Mouse (Mus musculus) cerebellum, adult 2 months (tissue): ENCODE results near the gene Mtmr6. TPM values are rescaled to one million over a fixed set of nuclear protein-coding genes. Genes with fewer than 3 reads are reported as not detected.

Experiments
- DNase-seq, 2 experiments: peaks; one replicate each; pipeline ENCODE4 v3.0.0; 2021
- H3K27ac ChIP-seq: fragments of 200-500 bp; 2 replicates; pipeline ENCODE4 v1.5.1; 2012; ENCODE audit warnings: low read length, control low read depth, inconsistent platforms; ENCODE audit not compliant: insufficient read depth
- H3K27me3 ChIP-seq: fragments of 200-500 bp; 2 replicates; pipeline ENCODE4 v1.6.1; 2012; ENCODE audit warnings: inconsistent platforms, mild to moderate bottlenecking, low read length, moderate library complexity; ENCODE audit not compliant: control insufficient read depth, insufficient read depth
- H3K4me1 ChIP-seq: fragments of 200-500 bp; 2 replicates; pipeline ENCODE4 v1.6.1; 2011; ENCODE audit warnings: low read length; ENCODE audit not compliant: control insufficient read depth, insufficient read depth
- H3K4me3 ChIP-seq: fragments of 200-500 bp; replicated peaks from 2 replicates; pipeline ENCODE3; 2011; ENCODE audit warnings: mild to moderate bottlenecking, low read depth, low read length, control low read depth; ENCODE audit not compliant: insufficient read depth
- CTCF ChIP-seq: fragments of 200-500 bp; IDR thresholded peaks from 2 replicates; pipeline ENCODE4 v1.5.1; 2011; ENCODE audit warnings: low read depth, mild to moderate bottlenecking, control low read depth, low read length, moderate library complexity, borderline replicate concordance; ENCODE audit not compliant: insufficient read depth
- POLR2A ChIP-seq: fragments of 200-500 bp; IDR thresholded peaks from 2 replicates; pipeline ENCODE4 v1.6.1; 2011; ENCODE audit warnings: low read length, control low read depth, borderline replicate concordance; ENCODE audit not compliant: insufficient read depth
- WGBS: fragments of 180-500 bp; shearing (Covaris S2); methylation state at CpG from one replicate; pipeline ENCODE4 v1.1.7; 2018; 5-methylcytosine and 5-hydroxymethylcytosine counted together
- polyA plus RNA-seq: library from polyadenylated mRNA; depleted of rRNA; stranded (reverse); fragments of >200 nt; gene quantifications from 2 replicates; pipeline ENCODE4 v1.2.3, GENCODE M21; 2012

Gene Mtmr6
- polyA plus RNA-seq, 1 experiment, result 90.5 TPM

- Histone ChIP-seq H3K27ac (peak overlapping the region; percentile 89), H3K4me3 (peak overlapping the region; percentile 94), H3K4me1 (peaks cover 7% of the 10 kb centered on the region), H3K27me3 (no peaks in the 10 kb centered on the region)
- peak in 1 of 2 experiments; percentile 46 for DNase-seq
- TF ChIP-seq CTCF (no peak), POLR2A (no peak)
- 3% methylated on average over 15 of the region's 15 CpGs for WGBS
Observed at GRCm38 (mm10) chr14:60252004-60253000, 12.7 kb upstream of the Mtmr6 start.

- no peak overlapping the region for H3K4me3 ChIP-seq
- H3K27ac ChIP-seq, result no peak overlapping the region
- no peaks in the 10 kb centered on the region for H3K27me3 ChIP-seq
- peaks cover 7% of the 10 kb centered on the region for H3K4me1 ChIP-seq
- TF ChIP-seq POLR2A, result no peak
- TF ChIP-seq CTCF, result no peak
- WGBS, result 86% methylated on average over 3 of the region's 3 CpGs
- no peak for DNase-seq
Observed at GRCm38 (mm10) chr14:60253466-60253865, 11.6 kb upstream of the Mtmr6 start.

DNA sequence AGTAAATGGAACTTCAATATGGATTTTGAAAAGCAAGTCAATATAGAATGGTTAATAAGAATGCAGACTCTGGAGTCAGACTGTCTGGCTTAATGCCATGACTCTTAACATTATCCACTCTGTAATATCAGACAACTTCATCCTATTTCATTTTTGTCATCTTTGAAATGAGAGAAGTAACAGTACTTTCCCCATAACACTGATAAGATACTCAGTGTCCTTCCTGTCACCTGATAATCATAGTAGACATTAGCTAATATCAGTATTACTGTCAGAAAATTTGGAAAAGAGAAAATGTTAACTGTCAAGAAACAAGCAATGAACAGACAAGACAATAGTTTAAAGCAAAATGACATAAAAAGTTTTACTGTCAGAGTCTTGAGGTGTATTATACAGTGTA, 10.3 kb upstream of the Mtmr6 start:
- no peak overlapping the region for H3K27ac ChIP-seq
- peaks cover 5% of the 10 kb centered on the region; the same call in 1 of the 2 replicates for H3K4me1 ChIP-seq
- TF ChIP-seq POLR2A, result no peak
- TF ChIP-seq CTCF, result no peak
- H3K27me3 ChIP-seq, result no peaks in the 10 kb centered on the region
- DNase-seq, result no peak
- no peak overlapping the region for H3K4me3 ChIP-seq

DNA sequence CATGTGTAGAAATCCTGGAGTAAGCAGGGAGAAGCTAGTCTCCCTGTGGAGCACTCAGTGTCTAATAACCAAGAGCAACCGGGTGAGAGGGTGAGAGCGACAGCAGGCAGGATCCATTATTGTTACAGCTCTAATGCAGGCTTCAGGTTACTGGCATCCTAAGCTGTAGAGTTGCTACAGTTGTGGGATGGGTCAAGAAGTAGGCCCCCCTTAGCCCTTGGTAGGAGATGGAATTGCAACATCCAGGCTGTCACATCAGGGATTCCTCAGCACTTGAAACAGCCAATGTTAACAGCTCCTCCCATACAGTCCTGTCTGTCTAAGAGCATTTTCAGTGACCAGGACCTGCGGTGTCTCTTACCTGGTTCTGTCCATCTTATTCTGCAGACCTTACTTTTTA, 8.7 kb upstream of the Mtmr6 start:
- TF ChIP-seq POLR2A (no peak), CTCF (no peak)
- Histone ChIP-seq H3K27me3 (no peaks in the 10 kb centered on the region), H3K4me1 (peaks cover 5% of the 10 kb centered on the region; the same call in 1 of the 2 replicates), H3K27ac (no peak overlapping the region), H3K4me3 (no peak overlapping the region)
- DNase-seq, result no peak
- 41% methylated on average over 3 of the region's 3 CpGs for WGBS

GRCm38 (mm10) chr14:60257101-60257500, 7.9 kb upstream of the Mtmr6 start:
- 88% methylated on average over 4 of the region's 4 CpGs for WGBS
- H3K4me1 ChIP-seq, result peaks cover 5% of the 10 kb centered on the region; the same call in 1 of the 2 replicates

GRCm38 (mm10) chr14:60257851-60258250, 7.2 kb upstream of the Mtmr6 start:
- H3K4me1 ChIP-seq, result no peaks in the 10 kb centered on the region
- DNase-seq, result no peak
- 93% methylated on average over 1 of the region's 1 CpGs for WGBS
- H3K4me3 ChIP-seq, result no peak overlapping the region
- no peak for TF ChIP-seq CTCF
- no peak for TF ChIP-seq POLR2A
- H3K27ac ChIP-seq, result no peak overlapping the region
- H3K27me3 ChIP-seq, result no peaks in the 10 kb centered on the region

More at GRCm38 (mm10) chr14:60257101-60257500, 7.9 kb upstream of the Mtmr6 start:
- no peaks in the 10 kb centered on the region for H3K27me3 ChIP-seq
- no peak for DNase-seq
- no peak overlapping the region for H3K4me3 ChIP-seq
- no peak overlapping the region for H3K27ac ChIP-seq
- TF ChIP-seq CTCF, result no peak
- no peak for TF ChIP-seq POLR2A

DNA sequence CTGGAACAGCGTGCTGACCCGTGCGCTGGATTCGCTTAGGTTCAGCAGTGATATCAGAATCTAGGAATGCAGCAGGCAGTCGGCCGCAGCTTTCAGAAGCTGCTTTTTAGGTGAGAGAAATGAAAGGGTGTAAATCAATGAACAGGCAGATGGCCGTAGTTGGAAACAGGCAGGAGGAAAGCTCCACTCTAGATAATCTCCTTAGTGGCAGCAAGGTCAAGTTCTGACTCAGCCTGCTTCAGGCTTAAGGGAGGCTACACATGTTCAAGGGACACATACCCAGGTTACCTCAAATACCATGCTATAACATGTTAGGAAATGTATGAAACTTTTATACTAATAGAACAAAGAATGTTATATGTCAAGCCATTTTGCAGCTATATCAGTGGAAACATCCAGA, 2.7 kb upstream of the Mtmr6 start:
- no peak for DNase-seq
- Histone ChIP-seq H3K4me3 (no peak overlapping the region), H3K4me1 (no peaks in the 10 kb centered on the region; the same call in 1 of the 2 replicates), H3K27me3 (no peaks in the 10 kb centered on the region), H3K27ac (no peak overlapping the region)
- TF ChIP-seq POLR2A (no peak), CTCF (no peak)
- WGBS, result 78% methylated on average over 7 of the region's 7 CpGs

- WGBS, result 75% methylated on average over 6 of the region's 6 CpGs
- no peak overlapping the region for H3K4me3 ChIP-seq
- H3K27ac ChIP-seq, result no peak overlapping the region
- no peaks in the 10 kb centered on the region; the same call in 1 of the 2 replicates for H3K4me1 ChIP-seq
- no peak for TF ChIP-seq CTCF
- no peak for TF ChIP-seq POLR2A
- H3K27me3 ChIP-seq, result no peaks in the 10 kb centered on the region
- DNase-seq, result no peak
Observed at GRCm38 (mm10) chr14:60269333-60269732, 4.3 kb downstream of the Mtmr6 start.
